Mouse (Mus musculus): ENCODE measurements around the gene 9930021J03Rik.

GRCm38 (mm10) chr19:29782914-29783313 is 22.9 kb downstream of the 9930021J03Rik start:
- TF ChIP-seq CTCF (IDR thresholded peaks at IDR 0.05; ENCODE audit: borderline replicate concordance, extremely low read depth, insufficient read depth, insufficient read length) = no peak
- TF ChIP-seq POLR2A (IDR thresholded peaks at IDR 0.05; ENCODE audit: borderline replicate concordance, extremely low read depth, insufficient read depth, insufficient read length, poor library complexity, severe bottlenecking) = no peak
